Comparison of ENCODE assay signal across 9 mouse cellular contexts in genomic region chr2:107083071-107083885, GRCm38 (mm10). TPM values are rescaled to one million over a fixed set of nuclear protein-coding genes. Genes with fewer than 3 reads are reported as not detected.
DNase-seq lines count a peak whose midpoint lies in the region; ATAC-seq and TF ChIP-seq lines count a peak whose summit lies in the region.
"Had no signal": no experiment of that assay in that cellular context is flagged by ENCODE, and none has a peak within 500 bp of the region (broad histone marks: within the 10 kb centered on the region; RNA-seq: fewer than 3 reads in every experiment).

No protein-coding gene starts in this region.

- peak overlapping the region; percentile 40 for H3K4me2 ChIP-seq in heart, embryonic 12.5 days
- no peak overlapping the region for H3K4me2 ChIP-seq in hindbrain, embryonic 11.5 days (replicated peaks; ENCODE audit: low read depth, low read length)
- H3K4me2 ChIP-seq in limb, embryonic 15.5 days: no peak overlapping the region

- TF ChIP-seq CTCF in MEL (IDR thresholded peaks at IDR 0.05 in 2 of 3, conservative IDR thresholded peaks at IDR 0.05 in 1 of 3; ENCODE audit: control insufficient read depth in 1 of 3, insufficient read depth in 1 of 3, low read depth in 2 of 3, low read length in 3 of 3, poor library complexity in 1 of 3, severe bottlenecking in 1 of 3): peak; percentile 77 to 96 (median 85)

- DNase-seq in heart, adult 11 months: no peak
- DNase-seq in MEL (ENCODE audit: low read depth, low spot score): peak; percentile 73
- peak; percentile 63 for DNase-seq in embryo, embryonic 10.5 days (ENCODE audit: low spot score)
- peak; percentile 58 for DNase-seq in hindbrain, embryonic 11.5 days (ENCODE audit: low spot score)
- peak; percentile 11 for DNase-seq in telencephalon, adult 2 months (ENCODE audit: low read depth, low spot score)
- DNase-seq in Muller cell, postnatal 12 days (ENCODE audit: inconsistent ontology term): no peak

- no peak; the same call in 1 of the 2 replicates for ATAC-seq in heart, embryonic 12.5 days (ENCODE audit: insufficient number of reproducible peaks, low FRiP score)
- ATAC-seq in hindbrain, embryonic 11.5 days (ENCODE audit: low FRiP score): peak; percentile 72
- ATAC-seq in limb, embryonic 15.5 days (ENCODE audit: insufficient number of reproducible peaks, low FRiP score, low TSS enrichment, low read depth): peak; percentile 35; the same call in 1 of the 2 replicates

- H3K79me2 ChIP-seq in MEL (ENCODE audit: control insufficient read depth, insufficient read depth, low read length, poor library complexity): no peaks in the 10 kb centered on the region

- TF ChIP-seq POLR2A in MEL (IDR thresholded peaks at IDR 0.05; ENCODE audit: control insufficient read depth in 1 of 2, insufficient read depth in 1 of 2, low read depth in 1 of 2, low read length in 2 of 2, poor library complexity in 1 of 2): no peak

- H3K9ac ChIP-seq in heart, embryonic 12.5 days: no peak overlapping the region
- no peak overlapping the region for H3K9ac ChIP-seq in MEL (ENCODE audit: control insufficient read depth, low read depth, low read length, poor library complexity, severe bottlenecking)
- no peak overlapping the region for H3K9ac ChIP-seq in hindbrain, embryonic 11.5 days (ENCODE audit: low read depth, low read length)
- H3K9ac ChIP-seq in limb, embryonic 15.5 days: no peak overlapping the region

- 0 out of 2 replicates have a peak, but pooled peaks cover 4% of the 10 kb centered on the region for H3K4me1 ChIP-seq in heart, embryonic 12.5 days (replicated peaks)
- no peaks in the 10 kb centered on the region for H3K4me1 ChIP-seq in MEL (ENCODE audit: control insufficient read depth in 1 of 2, insufficient read depth in 2 of 2, low read length in 2 of 2)
- no peaks in the 10 kb centered on the region for H3K4me1 ChIP-seq in hindbrain, embryonic 11.5 days (replicated peaks; ENCODE audit: control insufficient read depth, insufficient read depth, low read length)
- H3K4me1 ChIP-seq in limb, embryonic 15.5 days: no peaks in the 10 kb centered on the region

- H3K27ac ChIP-seq in heart, embryonic 12.5 days (ENCODE audit: poor library complexity, severe bottlenecking): peak overlapping the region; percentile 18; the same call in 1 of the 2 replicates
- no peak overlapping the region for H3K27ac ChIP-seq in MEL (ENCODE audit: control insufficient read depth, low read depth, low read length)
- H3K27ac ChIP-seq in hindbrain, embryonic 11.5 days (ENCODE audit: low read depth, low read length): no peak overlapping the region
- no peak overlapping the region for H3K27ac ChIP-seq in limb, embryonic 15.5 days

- no peak for TF ChIP-seq EP300 in MEL (IDR thresholded peaks at IDR 0.05; ENCODE audit: low read depth in 1 of 2, low read length in 2 of 2)

- WGBS in heart, embryonic 12.5 days: 41% methylated on average over 14 of the region's 14 CpGs
- WGBS in hindbrain, embryonic 11.5 days: 56% methylated on average over 14 of the region's 14 CpGs
- WGBS in limb, embryonic 15.5 days: 36% methylated on average over 14 of the region's 14 CpGs

- no peaks in the 10 kb centered on the region for H3K9me3 ChIP-seq in heart, embryonic 12.5 days (replicated peaks)
- no peaks in the 10 kb centered on the region for H3K9me3 ChIP-seq in MEL (replicated peaks; ENCODE audit: insufficient read depth, low read length)
- no peaks in the 10 kb centered on the region for H3K9me3 ChIP-seq in hindbrain, embryonic 11.5 days (ENCODE audit: control insufficient read depth, low read length)
- H3K9me3 ChIP-seq in limb, embryonic 15.5 days: no peaks in the 10 kb centered on the region

- no peak overlapping the region for H3K4me3 ChIP-seq in heart, embryonic 12.5 days
- no peak overlapping the region for H3K4me3 ChIP-seq in MEL (ENCODE audit: control insufficient read depth in 1 of 2, insufficient read depth in 1 of 2, low read depth in 2 of 2, low read length in 2 of 2)
- no peak overlapping the region for H3K4me3 ChIP-seq in hindbrain, embryonic 11.5 days (ENCODE audit: low read depth, low read length)
- H3K4me3 ChIP-seq in limb, embryonic 15.5 days: no peak overlapping the region

- peak; percentile 97 for TF ChIP-seq RAD21 in MEL (IDR thresholded peaks at IDR 0.05; ENCODE audit: low read depth, low read length)

- no peaks in the 10 kb centered on the region for H3K27me3 ChIP-seq in heart, embryonic 12.5 days (replicated peaks)
- H3K27me3 ChIP-seq in MEL (ENCODE audit: control insufficient read depth in 1 of 2, insufficient read depth in 2 of 2, low read length in 2 of 2): peaks cover 0 to 3% of the 10 kb centered on the region in 2 experiments; a peak in 2 of 4 replicates
- H3K27me3 ChIP-seq in hindbrain, embryonic 11.5 days (ENCODE audit: control insufficient read depth, insufficient read depth, low read length): no peaks in the 10 kb centered on the region
- no peaks in the 10 kb centered on the region for H3K27me3 ChIP-seq in limb, embryonic 15.5 days

- H3K36me3 ChIP-seq in heart, embryonic 12.5 days: no peaks in the 10 kb centered on the region
- H3K36me3 ChIP-seq in MEL (ENCODE audit: control insufficient read depth in 1 of 2, insufficient read depth in 2 of 2, low read length in 2 of 2): no peaks in the 10 kb centered on the region
- no peaks in the 10 kb centered on the region for H3K36me3 ChIP-seq in hindbrain, embryonic 11.5 days (ENCODE audit: control insufficient read depth, insufficient read depth, low read length)
- no peaks in the 10 kb centered on the region for H3K36me3 ChIP-seq in limb, embryonic 15.5 days

TF ChIP-seq in MEL, 35 proteins besides CTCF, POLR2A, EP300 and RAD21:
- no peak for TF ChIP-seq NRF1 (IDR thresholded peaks at IDR 0.05; ENCODE audit: insufficient read depth, low read depth, low read length, poor library complexity, severe bottlenecking)
- TF ChIP-seq ZC3H11A (IDR thresholded peaks at IDR 0.05; ENCODE audit: low read depth, low read length): peak; percentile 97
- 0 out of 2 replicates have a peak, but pooled peaks have one; percentile 30 for TF ChIP-seq BHLHE40 (IDR thresholded peaks at IDR 0.05; ENCODE audit: borderline replicate concordance, low read depth, low read length)
- TF ChIP-seq SMC3 (IDR thresholded peaks at IDR 0.05; ENCODE audit: low read depth, low read length): peak; percentile 99

RNA-seq across cellular contexts. Expression of gene Fshb, which starts 23.8 kb away (rescaled TPM):
- not detected in 2 replicates for polyA plus RNA-seq in heart, embryonic 12.5 days (2016; fragmentation: Nextera tagmentation; extraction: Ambion mirVana)
- not detected in 2 replicates for total RNA-seq in MEL (2012; rRNA removed)
- not detected for polyA plus RNA-seq in MEL (2012; ENCODE audit: insufficient read depth in 1 of 2, insufficient read length in 2 of 2, low read depth in 1 of 2, low replicate concordance in 2 of 2, missing spikeins in 1 of 2)
- polyA plus RNA-seq in hindbrain, embryonic 11.5 days (2014; fragmentation: Nextera tagmentation; extraction: Ambion mirVana): not detected in 2 replicates
- polyA plus RNA-seq in limb, embryonic 15.5 days (2015; fragmentation: Nextera tagmentation; extraction: Ambion mirVana): not detected in 2 replicates
- polyA plus RNA-seq: small intestine, adult 2 months had no signal

Comparison
In these comparisons a context has a peak if more than half of its experiments do, and no peak if none do; other contexts are left out.
1. DNase-seq: peak in MEL (single experiment), embryo, embryonic 10.5 days (single experiment), hindbrain, embryonic 11.5 days (single experiment) and telencephalon, adult 2 months (single experiment); none in heart, adult 11 months (single experiment) and Muller cell, postnatal 12 days (single experiment).